Mouse (Mus musculus): ENCODE results near the gene Arl5c. TPM values are rescaled to one million over a fixed set of nuclear protein-coding genes. Genes with fewer than 3 reads are reported as not detected.

Gene Arl5c
- polyA plus RNA-seq, 1 experiment: 1.1 TPM

- TF ChIP-seq POLR2A (IDR thresholded peaks at IDR 0.05; ENCODE audit: low read depth, low read length) (no peak), CTCF (IDR thresholded peaks at IDR 0.05; ENCODE audit: extremely low read depth, insufficient read length, insufficient replicate concordance, low read depth, low read length) (no peak)
- Histone ChIP-seq H3K4me1 (ENCODE audit: control insufficient read depth, insufficient read depth, insufficient read length, low read length) (peaks cover 8% of the 10 kb centered on the region; the same call in 1 of the 2 replicates), H3K27me3 (ENCODE audit: control insufficient read depth, insufficient read depth, low read length) (no peaks in the 10 kb centered on the region; the same call in 1 of the 2 replicates), H3K36me3 (ENCODE audit: control insufficient read depth, insufficient read depth, low read length) (peaks cover 24% of the 10 kb centered on the region), H3K27ac (ENCODE audit: insufficient read depth, low read depth, low read length) (peak overlapping the region; percentile 51), H3K4me3 (ENCODE audit: low read depth, low read length) (peak overlapping the region; percentile 99)
- WGBS: 4% methylated on average over 15 of the region's 15 CpGs
Observed at GRCm38 (mm10) chr11:98026248-98026569, 30.2 kb upstream of the Arl5c start.

GRCm38 (mm10) chr11:98024516-98024915 lies 28.5 kb upstream of the Arl5c start:
- peaks cover 13% of the 10 kb centered on the region for H3K36me3 ChIP-seq (ENCODE audit: control insufficient read depth, insufficient read depth, low read length)
- WGBS: 92% methylated on average over 3 of the region's 3 CpGs
- H3K4me3 ChIP-seq (ENCODE audit: low read depth, low read length): no peak overlapping the region
- H3K27me3 ChIP-seq (ENCODE audit: control insufficient read depth, insufficient read depth, low read length): no peaks in the 10 kb centered on the region; the same call in 1 of the 2 replicates
- TF ChIP-seq CTCF (IDR thresholded peaks at IDR 0.05; ENCODE audit: extremely low read depth, insufficient read length, insufficient replicate concordance, low read depth, low read length): no peak
- no peak for TF ChIP-seq POLR2A (IDR thresholded peaks at IDR 0.05; ENCODE audit: low read depth, low read length)
- H3K4me1 ChIP-seq (ENCODE audit: control insufficient read depth, insufficient read depth, insufficient read length, low read length): peaks cover 12% of the 10 kb centered on the region; the same call in 1 of the 2 replicates
- no peak overlapping the region for H3K27ac ChIP-seq (ENCODE audit: insufficient read depth, low read depth, low read length)

- peaks cover 15% of the 10 kb centered on the region for H3K4me1 ChIP-seq (ENCODE audit: control insufficient read depth, insufficient read depth, insufficient read length, low read length)
- WGBS: 3% methylated on average over 44 of the region's 52 CpGs
- H3K27ac ChIP-seq (ENCODE audit: insufficient read depth, low read depth, low read length): peak within 1 kb of the TSS; percentile 39
- peak within 1 kb of the TSS; percentile 78 for H3K4me3 ChIP-seq (ENCODE audit: low read depth, low read length)
- no peaks in the 10 kb centered on the region for H3K36me3 ChIP-seq (ENCODE audit: control insufficient read depth, insufficient read depth, low read length)
- H3K27me3 ChIP-seq (ENCODE audit: control insufficient read depth, insufficient read depth, low read length): no peaks in the 10 kb centered on the region; the same call in 1 of the 2 replicates
- TF ChIP-seq CTCF (IDR thresholded peaks at IDR 0.05; ENCODE audit: extremely low read depth, insufficient read length, insufficient replicate concordance, low read depth, low read length) (no peak), POLR2A (IDR thresholded peaks at IDR 0.05; ENCODE audit: low read depth, low read length) (no peak; the same call in 1 of the 2 replicates)
Observed at GRCm38 (mm10) chr11:98022555-98023371, 26.8 kb upstream of the Arl5c start, which contains the start of gene Cacnb1. Gene Cacnb1, minus strand, starts transcription at chr11:98023034.

GRCm38 (mm10) chr11:98022253-98022554 lies 26.2 kb upstream of the Arl5c start:
- 1% methylated on average over 23 of the region's 23 CpGs for WGBS
- Histone ChIP-seq H3K4me1 (ENCODE audit: control insufficient read depth, insufficient read depth, insufficient read length, low read length) (peaks cover 15% of the 10 kb centered on the region), H3K27ac (ENCODE audit: insufficient read depth, low read depth, low read length) (no peak overlapping the region), H3K27me3 (ENCODE audit: control insufficient read depth, insufficient read depth, low read length) (no peaks in the 10 kb centered on the region; the same call in 1 of the 2 replicates), H3K36me3 (ENCODE audit: control insufficient read depth, insufficient read depth, low read length) (no peaks in the 10 kb centered on the region), H3K4me3 (ENCODE audit: low read depth, low read length) (peak overlapping the region; percentile 78)
- TF ChIP-seq CTCF (IDR thresholded peaks at IDR 0.05; ENCODE audit: extremely low read depth, insufficient read length, insufficient replicate concordance, low read depth, low read length) (no peak), POLR2A (IDR thresholded peaks at IDR 0.05; ENCODE audit: low read depth, low read length) (no peak)

GRCm38 (mm10) chr11:98021565-98022252 lies 25.7 kb upstream of the Arl5c start:
- no peak overlapping the region for H3K27ac ChIP-seq (ENCODE audit: insufficient read depth, low read depth, low read length)
- TF ChIP-seq POLR2A (IDR thresholded peaks at IDR 0.05; ENCODE audit: low read depth, low read length) (no peak), CTCF (IDR thresholded peaks at IDR 0.05; ENCODE audit: extremely low read depth, insufficient read length, insufficient replicate concordance, low read depth, low read length) (no peak)
- peak overlapping the region; percentile 78 for H3K4me3 ChIP-seq (ENCODE audit: low read depth, low read length)
- no peaks in the 10 kb centered on the region for H3K36me3 ChIP-seq (ENCODE audit: control insufficient read depth, insufficient read depth, low read length)
- no peaks in the 10 kb centered on the region; the same call in 1 of the 2 replicates for H3K27me3 ChIP-seq (ENCODE audit: control insufficient read depth, insufficient read depth, low read length)
- peaks cover 15% of the 10 kb centered on the region for H3K4me1 ChIP-seq (ENCODE audit: control insufficient read depth, insufficient read depth, insufficient read length, low read length)
- WGBS: 12% methylated on average over 34 of the region's 34 CpGs

GRCm38 (mm10) chr11:98021118-98021517 lies 25.1 kb upstream of the Arl5c start:
- WGBS: 63% methylated on average over 2 of the region's 2 CpGs
- Histone ChIP-seq H3K27ac (ENCODE audit: insufficient read depth, low read depth, low read length) (no peak overlapping the region), H3K27me3 (ENCODE audit: control insufficient read depth, insufficient read depth, low read length) (no peaks in the 10 kb centered on the region; the same call in 1 of the 2 replicates), H3K4me3 (ENCODE audit: low read depth, low read length) (no peak overlapping the region), H3K4me1 (ENCODE audit: control insufficient read depth, insufficient read depth, insufficient read length, low read length) (peaks cover 15% of the 10 kb centered on the region), H3K36me3 (ENCODE audit: control insufficient read depth, insufficient read depth, low read length) (no peaks in the 10 kb centered on the region)
- no peak for TF ChIP-seq CTCF (IDR thresholded peaks at IDR 0.05; ENCODE audit: extremely low read depth, insufficient read length, insufficient replicate concordance, low read depth, low read length)
- no peak for TF ChIP-seq POLR2A (IDR thresholded peaks at IDR 0.05; ENCODE audit: low read depth, low read length)

GRCm38 (mm10) chr11:98020710-98021109 lies 24.7 kb upstream of the Arl5c start:
- 53% methylated on average over 1 of the region's 1 CpGs for WGBS
- Histone ChIP-seq H3K36me3 (ENCODE audit: control insufficient read depth, insufficient read depth, low read length) (no peaks in the 10 kb centered on the region), H3K27ac (ENCODE audit: insufficient read depth, low read depth, low read length) (no peak overlapping the region), H3K4me3 (ENCODE audit: low read depth, low read length) (no peak overlapping the region), H3K27me3 (ENCODE audit: control insufficient read depth, insufficient read depth, low read length) (no peaks in the 10 kb centered on the region; the same call in 1 of the 2 replicates), H3K4me1 (ENCODE audit: control insufficient read depth, insufficient read depth, insufficient read length, low read length) (peaks cover 15% of the 10 kb centered on the region)
- TF ChIP-seq POLR2A (IDR thresholded peaks at IDR 0.05; ENCODE audit: low read depth, low read length): no peak
- no peak for TF ChIP-seq CTCF (IDR thresholded peaks at IDR 0.05; ENCODE audit: extremely low read depth, insufficient read length, insufficient replicate concordance, low read depth, low read length)
